Mouse (Mus musculus): ENCODE results near the gene Kcns1.

The Kcns1 gene

DNA sequence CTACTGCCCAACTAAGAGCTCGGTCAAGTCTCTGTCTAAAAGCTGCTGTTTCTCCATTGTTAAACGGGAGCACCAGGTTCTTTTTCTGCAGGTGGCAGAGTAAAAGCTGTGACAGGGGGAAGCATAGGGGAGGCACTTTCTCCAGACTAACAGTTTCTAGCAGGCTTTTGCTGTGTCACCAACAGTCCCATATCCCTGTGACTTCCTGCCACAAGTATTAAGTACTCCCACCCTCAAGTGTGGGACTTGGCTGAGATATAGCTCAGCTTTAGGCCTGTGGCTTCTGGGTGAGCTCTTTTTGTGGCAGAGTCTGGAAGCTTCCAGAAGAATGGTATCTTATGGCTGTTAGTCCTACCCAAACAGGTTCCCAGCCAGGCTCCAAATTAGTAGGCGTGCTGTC is 4.9 kb upstream of the Kcns1 start:
- in situ Hi-C loops (cut with MboI; ENCODE audit: unreplicated experiment in 2 of 2), result loop anchor here in 1 of 2 experiments (25.0 kb wide), 1 partner anchor 314 kb away; the partner anchor contains the start of gene Kcnk15

DNA sequence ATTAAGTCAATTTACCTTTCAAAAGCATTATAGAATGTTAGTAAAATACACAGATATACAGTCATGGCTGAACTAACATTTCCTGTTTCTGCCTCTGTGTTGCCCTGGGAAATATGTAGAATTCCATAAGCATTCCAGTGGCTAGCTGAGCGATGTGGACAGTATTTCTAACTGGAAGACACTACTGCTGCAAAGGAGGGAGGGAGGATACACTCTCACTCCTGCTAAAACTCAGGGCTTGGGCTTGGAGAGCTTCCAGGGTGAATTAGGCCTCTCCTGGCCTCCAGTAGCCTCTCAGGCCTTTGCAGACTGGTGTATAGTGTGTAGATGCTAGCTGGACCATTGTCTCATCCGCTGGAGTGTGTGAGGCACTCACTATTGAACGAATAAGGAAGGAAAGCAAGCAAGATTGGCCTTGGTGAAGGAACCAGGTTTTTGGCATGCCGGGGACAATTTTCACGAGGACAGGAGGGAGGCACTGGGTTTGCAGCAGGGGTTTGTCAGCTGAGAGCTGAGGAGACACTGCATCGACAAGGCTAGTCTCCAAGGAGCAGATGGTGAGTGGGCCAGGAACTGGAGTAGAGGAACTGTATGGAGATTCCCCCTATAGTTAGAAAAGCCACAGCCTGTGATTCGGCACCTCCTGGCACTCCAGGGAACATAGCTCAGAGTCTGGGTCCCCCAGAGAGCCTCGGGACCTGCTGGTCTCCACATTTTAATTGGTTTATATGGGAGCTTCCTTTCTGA is 3.9 kb upstream of the Kcns1 start:
- in situ Hi-C loops (cut with MboI; ENCODE audit: unreplicated experiment in 2 of 2), result loop anchor here in 1 of 2 experiments (25.0 kb wide), 1 partner anchor 313 kb away; the partner anchor contains the start of gene Kcnk15

DNA sequence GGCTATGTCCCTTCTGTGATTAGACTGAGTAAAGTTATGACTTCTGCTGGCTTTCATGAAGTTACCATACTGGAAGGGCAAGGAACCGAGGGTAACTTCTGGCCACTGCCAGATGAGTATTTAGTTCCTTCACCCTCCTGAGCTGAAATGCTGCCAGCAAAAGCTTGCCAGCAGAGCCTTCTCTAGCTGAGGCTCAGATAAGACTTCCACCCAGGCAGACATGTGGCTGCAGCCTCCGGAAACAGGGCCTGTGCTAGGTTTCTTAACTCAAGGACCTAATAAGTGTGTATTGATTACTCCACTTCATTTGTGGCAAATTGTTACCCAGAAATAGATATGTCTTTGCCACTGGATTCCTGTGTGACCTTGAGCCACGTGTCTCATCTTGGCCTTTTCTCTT is 2.5 kb upstream of the Kcns1 start:
- in situ Hi-C loops (cut with MboI; ENCODE audit: unreplicated experiment in 2 of 2), result no loop called here

DNA sequence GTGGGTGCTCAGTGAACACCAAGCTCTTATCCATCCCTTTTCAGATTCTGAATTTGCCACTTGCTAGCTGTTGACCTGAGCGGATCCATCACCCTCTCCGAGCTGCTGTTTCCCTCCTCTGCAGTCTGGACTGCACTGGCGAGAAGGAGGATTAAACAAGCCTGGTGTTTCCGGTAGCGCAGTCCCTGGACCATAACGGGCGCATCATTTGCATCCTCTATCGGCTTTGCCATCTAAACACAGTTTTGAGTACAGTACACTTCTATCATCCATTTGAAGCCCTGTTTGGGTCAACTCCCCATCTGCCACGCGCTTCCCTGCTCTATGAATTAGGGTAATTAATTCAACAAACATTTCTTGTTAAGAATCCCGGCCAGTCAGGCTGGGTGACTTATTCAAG is 587 bp downstream of the Kcns1 start:
- in situ Hi-C loops (cut with MboI; ENCODE audit: unreplicated experiment in 2 of 2), result no loop called here

DNA sequence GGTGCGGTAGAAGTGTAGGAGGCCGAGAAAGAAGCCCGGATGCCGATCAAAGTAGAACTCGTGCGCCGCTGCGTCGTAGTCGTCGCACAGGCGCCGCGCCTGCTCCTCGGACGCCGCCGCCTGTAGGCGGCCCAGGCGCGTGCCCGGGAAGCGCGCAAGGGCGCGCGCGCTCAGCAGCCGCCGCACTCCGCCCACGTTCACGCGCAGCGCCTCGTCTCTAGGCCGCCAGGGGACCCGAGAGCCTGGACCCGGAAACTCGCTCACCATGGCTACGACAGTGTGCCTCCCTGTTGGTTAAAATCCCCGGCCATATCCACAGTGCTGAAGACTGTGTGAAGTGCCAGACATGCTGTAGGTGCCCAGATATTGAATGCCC is 2.4 kb downstream of the Kcns1 start:
- in situ Hi-C loops (cut with MboI; ENCODE audit: unreplicated experiment in 2 of 2), result loop anchor here in 1 of 2 experiments (5.0 kb wide), 1 partner anchor 174 kb away; no protein-coding TSS in a partner anchor

DNA sequence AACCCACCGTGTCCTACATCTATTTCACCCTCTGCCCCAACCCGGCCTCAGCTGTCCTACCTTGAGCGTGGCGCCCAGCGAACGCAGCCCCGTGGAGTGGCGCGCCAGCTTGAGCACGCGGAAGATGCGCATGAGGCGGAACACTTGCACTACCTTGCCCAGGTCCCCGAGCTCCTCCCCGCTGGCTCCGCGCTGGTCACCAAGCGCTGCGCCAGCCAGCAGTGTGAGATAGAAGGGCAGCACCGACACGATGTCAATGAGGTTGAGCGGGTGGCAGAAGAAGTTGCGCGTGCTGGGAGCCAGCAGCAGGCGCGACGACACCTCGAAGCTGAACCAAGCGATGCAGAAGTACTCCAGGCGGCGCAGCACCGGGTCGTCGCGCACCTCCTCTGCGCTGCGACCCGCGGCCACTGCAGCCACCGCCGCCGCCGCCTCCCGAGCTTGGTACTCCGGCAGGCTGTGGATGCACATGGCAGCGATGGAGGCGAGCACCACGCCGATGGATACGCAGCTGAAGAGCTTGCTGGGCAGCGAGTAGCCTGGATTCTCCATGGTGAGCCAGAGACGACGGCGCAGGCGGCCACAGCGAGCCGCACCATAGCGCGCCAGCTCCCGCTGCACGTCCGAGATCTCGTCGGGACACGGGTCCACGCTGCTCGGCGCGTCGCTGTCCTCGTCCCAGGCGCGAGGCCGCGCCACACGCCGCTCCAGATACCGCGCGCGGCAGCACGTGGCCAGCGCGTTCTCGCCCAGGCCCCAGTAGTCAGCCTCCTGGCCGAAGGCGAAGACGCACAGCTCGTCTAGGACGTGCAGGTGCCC is 3.0 kb downstream of the Kcns1 start:
- in situ Hi-C loops (cut with MboI; ENCODE audit: unreplicated experiment in 2 of 2), result loop anchor here in 1 of 2 experiments (5.0 kb wide), 1 partner anchor 174 kb away; no protein-coding TSS in a partner anchor

DNA sequence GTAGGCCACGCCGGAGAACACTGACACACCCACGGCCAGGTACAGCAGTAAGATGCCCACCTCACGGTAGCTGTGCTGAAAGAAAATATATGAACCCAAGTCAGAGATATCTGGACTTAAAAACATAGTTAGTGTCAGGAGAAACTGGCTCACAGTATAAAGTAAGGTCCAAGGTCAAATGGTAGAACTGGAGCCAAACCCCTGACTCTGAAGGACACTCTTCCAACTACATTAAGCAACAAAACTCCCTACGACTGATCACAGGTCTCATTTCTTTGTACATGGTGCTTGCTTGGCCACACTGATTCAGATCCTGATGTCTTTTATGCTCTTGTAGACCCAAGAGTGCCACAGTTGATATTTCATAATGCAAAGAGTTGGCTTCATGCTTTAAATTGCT is 6.0 kb downstream of the Kcns1 start:
- in situ Hi-C loops (cut with MboI; ENCODE audit: unreplicated experiment in 2 of 2), result loop anchor here in 1 of 2 experiments (5.0 kb wide), 1 partner anchor 177 kb away; no protein-coding TSS in a partner anchor

DNA sequence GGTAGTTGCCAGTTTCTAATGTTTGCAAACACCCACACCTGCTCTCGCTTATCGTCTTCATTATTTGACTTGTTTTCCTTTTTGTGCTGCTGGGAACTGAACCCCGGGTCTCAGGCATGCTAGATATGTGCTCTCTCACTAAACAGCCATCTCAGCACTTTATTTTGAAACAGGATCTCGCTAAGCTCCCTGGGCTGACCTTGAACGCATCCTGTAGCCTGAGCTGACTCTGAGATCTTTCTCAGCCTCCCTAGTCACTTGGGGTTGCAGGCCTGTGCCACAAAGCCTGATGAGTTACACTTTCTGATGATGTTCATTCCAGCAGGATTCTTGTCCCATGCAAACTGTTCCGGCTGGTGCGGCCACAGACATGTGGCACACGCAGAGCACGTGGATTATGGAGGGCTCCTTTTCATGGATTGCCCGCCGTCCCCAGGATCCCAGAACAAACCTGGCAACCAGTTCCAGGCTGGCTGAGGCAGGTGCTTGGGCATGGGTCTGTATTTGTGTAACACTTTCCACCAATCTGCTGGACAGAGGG is 9.3 kb downstream of the Kcns1 start:
- in situ Hi-C loops (cut with MboI; ENCODE audit: unreplicated experiment in 2 of 2), result no loop called here

DNA sequence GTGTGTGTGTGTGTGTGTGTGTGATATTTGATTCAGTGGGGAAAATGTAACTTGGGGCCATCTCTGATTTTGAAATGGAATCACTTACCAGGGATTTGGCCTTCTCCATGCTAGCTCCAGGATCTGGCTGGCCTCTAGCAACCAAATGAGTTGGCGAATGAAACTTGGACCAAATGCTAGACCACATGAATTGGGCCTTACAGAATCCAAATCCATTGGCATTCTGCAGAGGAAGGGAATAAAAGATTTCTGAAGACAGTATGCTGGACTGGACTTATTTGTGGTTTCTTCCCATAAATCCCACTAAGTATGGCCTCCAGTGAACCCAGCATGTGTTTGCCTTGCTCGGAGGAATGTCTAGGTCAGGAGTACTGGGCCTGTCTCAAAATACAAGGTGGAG is 12.1 kb downstream of the Kcns1 start:
- in situ Hi-C loops (cut with MboI; ENCODE audit: unreplicated experiment in 2 of 2), result no loop called here

DNA sequence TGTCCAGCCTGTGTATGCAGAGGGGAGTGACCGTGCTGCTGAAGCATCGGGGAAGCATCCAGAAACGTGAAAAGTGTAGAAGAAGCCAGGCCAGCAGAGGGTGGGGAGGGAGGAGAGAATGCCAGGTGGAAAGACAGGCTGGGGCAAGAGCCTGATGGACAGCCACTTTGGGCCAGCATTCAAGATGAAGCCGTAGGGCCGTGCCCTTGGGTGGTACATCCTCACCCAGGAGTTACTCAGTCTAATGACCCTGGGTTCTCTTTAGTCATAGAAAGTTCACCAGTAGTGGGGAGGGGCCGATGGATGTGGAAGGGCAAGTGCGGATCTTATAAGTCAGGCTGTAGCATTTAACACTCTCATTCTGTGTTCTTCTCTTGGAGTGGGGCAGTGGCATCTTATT is 14.8 kb downstream of the Kcns1 start:
- in situ Hi-C loops (cut with MboI; ENCODE audit: unreplicated experiment in 2 of 2), result no loop called here

DNA sequence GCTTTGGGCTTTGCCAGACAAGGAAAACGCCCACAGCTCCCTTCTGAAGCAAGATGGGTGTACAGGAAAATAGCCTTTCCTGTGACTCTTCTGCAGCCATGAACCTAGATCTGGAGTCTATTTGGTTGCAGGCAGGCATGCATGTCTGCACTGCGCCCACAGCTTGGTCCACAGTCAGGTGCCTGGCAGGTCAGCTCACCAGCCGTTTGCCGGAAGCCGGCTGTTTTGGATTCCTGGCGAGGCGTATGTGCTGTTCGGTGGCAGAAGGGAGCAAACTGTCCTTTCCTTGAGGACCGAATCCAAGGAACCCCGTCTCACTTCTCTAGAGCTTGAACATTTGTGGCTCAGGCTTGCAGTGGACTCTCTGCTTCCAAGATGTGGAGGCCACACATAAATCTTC is 16.9 kb downstream of the Kcns1 start:
- in situ Hi-C loops (cut with MboI; ENCODE audit: unreplicated experiment in 2 of 2), result no loop called here

DNA sequence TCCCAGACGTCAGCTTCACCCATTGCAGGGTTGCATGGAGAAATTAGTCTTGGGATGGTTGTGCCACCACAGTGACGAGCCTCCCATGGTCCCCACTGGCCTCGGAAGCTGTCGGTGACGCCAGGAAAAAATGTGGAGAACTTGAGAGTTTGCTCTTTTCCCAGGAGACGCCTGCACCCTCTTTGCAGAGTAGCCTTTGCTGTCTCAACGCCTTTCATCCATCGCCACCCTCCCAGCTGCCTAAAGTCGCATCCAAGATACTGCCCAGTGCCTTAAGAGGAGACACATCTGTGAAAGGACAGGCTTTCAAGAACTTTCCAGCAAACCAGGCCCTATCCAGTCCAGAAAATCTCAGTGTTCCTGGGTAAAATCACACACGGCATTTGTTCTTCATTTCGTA is 18.6 kb downstream of the Kcns1 start:
- in situ Hi-C loops (cut with MboI; ENCODE audit: unreplicated experiment in 2 of 2), result no loop called here

DNA sequence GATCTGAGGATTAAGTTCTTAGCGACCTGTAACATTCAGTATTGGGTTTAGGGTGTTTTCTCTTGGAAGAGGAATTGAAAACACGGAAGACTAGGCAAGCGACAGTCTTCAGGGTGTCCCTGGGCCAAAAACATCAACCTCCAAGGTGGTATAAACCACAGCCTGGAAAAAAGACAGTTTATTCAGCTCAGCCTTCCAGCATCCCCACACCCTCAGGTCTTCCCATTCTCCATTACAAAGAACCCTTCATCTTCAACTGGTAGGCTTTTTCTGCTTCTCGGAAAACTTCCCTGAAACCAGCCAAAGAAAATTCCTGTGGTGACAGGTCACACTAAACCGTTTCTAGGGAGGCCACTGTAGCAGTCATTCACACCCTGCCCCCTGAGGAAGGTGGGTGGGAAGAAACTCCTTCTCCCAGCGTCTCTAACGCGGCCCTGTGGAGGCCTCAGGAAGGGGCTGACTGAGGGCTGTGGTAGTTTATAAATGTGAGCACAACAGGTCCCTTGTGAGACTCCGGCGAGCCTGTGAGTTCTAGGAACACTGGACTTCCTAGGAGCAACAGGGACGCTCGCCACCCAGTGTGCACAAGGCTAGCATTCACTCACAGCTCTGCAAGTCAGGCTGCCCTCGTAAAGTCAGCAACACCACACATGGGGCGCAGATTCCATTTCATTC is 20.7 kb downstream of the Kcns1 start:
- in situ Hi-C loops (cut with MboI; ENCODE audit: unreplicated experiment in 2 of 2), result no loop called here

DNA sequence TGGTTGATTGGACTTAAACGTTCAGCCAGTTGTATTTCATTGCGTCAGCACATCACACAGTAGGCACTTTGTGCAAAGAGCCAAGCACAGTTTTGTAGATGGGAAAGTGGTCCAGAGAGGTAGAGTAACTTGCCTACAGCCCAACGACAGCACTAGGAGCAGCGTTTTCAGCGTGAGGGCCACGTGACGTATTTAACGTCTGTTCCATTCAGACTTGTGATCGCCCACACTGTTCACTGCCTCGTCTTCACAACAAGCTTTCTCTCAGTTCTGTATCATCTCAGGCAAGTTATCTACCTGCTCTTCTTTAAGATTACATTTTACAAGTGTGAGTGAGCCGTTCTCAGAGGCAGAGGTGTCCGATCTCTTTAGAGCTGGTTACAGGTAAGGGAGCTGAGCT is 24.4 kb downstream of the Kcns1 start:
- in situ Hi-C loops (cut with MboI; ENCODE audit: unreplicated experiment in 2 of 2), result no loop called here

DNA sequence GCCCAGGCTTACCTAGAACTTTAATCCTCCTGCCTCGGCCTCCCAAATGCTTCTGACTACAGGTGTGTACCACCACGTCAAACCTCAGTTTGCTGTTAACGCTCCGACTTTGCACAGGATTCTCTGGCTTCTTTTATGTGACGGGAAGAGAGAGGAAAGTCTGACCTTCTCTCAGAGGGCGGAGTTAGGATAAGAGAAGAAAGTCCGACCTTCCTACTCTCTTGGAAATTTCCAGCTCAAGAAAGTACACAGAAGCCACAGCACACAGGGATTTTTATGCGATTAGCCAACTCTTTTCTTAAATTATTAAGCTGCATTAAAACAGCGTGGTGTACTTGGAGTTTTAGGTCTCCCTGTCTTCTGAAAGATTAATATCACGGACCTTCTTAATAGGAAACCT is 26.4 kb downstream of the Kcns1 start:
- in situ Hi-C loops (cut with MboI; ENCODE audit: unreplicated experiment in 2 of 2), result no loop called here

DNA sequence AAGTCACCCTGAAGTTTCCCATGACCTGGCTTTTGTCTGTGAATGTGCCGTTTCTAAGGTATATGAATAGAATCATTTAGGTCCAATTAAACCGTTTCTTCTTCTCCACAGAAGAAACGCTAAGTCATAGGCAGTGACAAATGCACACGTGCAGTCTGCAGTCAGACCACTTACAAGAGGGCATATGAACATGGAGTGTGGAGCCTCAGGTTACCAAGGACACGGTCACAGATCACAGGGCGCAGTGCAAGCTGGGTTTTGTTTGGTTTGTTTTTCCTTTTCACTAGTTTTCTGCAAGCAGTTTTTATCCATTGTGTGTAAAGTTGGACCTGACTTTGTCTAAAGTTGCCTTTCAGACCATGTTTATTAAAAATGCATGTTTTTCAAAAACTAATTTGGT is 26.9 kb downstream of the Kcns1 start:
- in situ Hi-C loops (cut with MboI; ENCODE audit: unreplicated experiment in 2 of 2), result no loop called here

DNA sequence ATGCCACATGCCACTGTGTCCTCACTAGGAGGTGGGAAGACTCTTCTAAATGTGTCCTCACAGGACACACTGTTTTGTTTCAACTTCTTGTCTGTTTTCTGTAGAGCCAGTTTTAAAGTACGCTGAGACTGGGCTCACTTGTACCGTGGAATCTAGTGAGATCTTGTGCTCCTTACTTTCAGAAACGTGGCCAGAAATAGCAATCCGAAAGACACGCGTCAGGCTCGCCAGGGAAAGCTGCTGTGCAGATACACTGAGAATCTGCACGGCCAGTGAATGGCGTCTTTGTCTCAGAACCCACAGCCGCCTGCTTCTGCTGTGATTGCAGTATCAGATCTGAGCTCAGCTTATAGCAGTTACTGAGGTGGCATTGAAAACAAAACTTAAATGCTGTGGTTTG is 28.9 kb downstream of the Kcns1 start:
- in situ Hi-C loops (cut with MboI; ENCODE audit: unreplicated experiment in 2 of 2), result no loop called here

DNA sequence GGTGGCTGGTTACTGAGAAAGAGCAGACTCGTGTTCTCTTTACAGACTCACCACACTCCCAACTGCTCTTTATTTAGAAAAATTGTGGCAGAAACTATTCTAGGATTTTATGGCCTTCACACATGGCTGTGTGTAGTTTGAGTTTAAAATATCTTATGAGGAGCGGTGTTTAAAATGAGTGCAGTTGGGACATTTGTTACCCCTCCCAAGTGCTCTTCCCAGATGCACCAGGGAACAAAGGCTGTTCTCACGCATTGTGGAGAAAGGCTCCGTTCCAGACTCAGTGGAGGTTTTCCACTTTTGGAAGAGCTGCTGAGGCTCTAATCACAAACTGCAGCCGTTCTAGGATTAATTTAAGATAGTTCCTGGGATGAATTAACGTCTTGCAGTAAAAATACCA is 33.2 kb downstream of the Kcns1 start:
- in situ Hi-C loops (cut with MboI; ENCODE audit: unreplicated experiment in 2 of 2), result no loop called here

DNA sequence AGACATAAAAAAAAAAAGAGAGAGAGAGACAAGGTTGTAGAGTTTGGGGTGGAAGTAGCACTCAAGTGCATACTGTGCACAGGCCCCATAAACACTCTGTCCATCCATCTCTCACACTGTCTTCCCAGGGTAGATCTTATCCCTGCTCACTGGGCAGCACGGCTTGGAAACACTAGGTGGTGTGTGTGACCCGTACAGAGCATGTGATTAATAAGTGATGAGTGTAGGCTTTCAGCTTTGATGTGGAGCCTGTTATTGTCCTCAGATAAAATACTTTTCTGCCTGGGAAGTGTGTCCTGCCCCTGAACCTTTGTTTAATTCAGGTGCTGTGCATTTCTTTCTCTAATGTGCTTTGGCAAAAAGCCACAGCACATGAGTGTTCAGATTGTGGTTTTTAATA is 34.5 kb downstream of the Kcns1 start:
- in situ Hi-C loops (cut with MboI; ENCODE audit: unreplicated experiment in 2 of 2), result no loop called here

DNA sequence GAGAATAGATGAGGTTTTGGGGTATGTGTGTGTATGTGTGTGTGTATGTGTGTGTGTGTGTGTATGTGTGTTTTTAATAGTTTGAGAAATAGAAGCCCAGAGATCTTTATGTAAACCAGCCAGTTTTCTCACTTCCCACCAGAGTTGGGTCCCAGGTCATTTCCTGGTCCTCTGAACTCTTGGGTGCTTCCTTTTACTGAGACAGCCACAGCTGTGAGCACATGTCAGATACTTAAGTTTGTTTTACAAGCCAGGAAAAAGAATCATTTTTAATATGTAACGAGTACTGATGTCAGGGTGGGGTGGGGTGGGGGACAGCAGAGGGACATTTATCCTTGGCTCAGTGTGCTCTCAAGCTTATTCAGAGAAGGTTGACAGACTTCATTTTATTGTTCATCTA is 35.5 kb downstream of the Kcns1 start:
- in situ Hi-C loops (cut with MboI; ENCODE audit: unreplicated experiment in 2 of 2), result no loop called here

DNA sequence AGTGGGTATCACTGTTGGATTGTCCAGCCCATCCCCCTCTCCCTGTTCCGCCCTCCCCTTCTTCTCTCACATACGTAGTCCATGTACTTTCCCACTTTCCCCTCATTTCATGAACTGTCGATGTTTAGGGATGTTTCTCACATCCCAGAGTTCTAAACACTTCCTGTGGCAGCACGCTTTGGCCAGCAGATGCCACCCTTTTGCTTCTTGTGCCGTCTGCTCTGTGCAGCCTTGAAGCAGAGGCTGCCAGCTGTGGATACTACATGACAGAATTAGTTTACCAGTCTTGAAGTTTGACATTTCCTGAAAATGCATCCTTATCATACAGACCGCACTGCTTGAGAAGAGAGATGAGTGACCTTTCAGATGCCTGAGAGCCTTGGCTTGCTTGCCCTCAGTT is 36.4 kb downstream of the Kcns1 start:
- in situ Hi-C loops (cut with MboI; ENCODE audit: unreplicated experiment in 2 of 2), result no loop called here

Data from v-Abl transformed pro-B cells (cell line).